In the genomic region with DNA sequence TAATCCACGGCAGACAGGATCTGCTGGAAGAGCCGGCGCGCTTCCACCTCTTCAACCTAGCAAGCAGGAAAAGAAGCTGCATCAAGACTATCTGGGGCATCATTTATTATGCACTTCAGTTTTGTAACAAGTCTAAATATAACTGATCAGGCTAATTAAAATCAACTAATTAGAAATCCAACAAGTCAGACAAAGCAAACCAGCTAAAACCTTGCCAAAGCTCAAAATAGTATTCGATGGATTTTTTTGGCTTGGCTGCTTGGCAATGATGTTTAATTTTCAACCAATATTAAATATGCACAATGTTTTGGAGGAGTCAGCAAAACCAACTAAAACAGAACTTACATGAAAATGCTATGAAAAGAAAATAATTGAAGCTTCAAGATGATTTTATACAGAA, we compare ENCODE assay signal across 23 mouse cellular contexts. TPM values are rescaled to one million over a fixed set of nuclear protein-coding genes. Genes with fewer than 3 reads are reported as not detected.
"Had no signal": no experiment of that assay in that cellular context is flagged by ENCODE, and none has a peak within 500 bp of the region (broad histone marks: within the 10 kb centered on the region; RNA-seq: fewer than 3 reads in every experiment).

No protein-coding gene starts in this region.

- H3K27me3 ChIP-seq: limb, embryonic 13.5 days; liver, embryonic 12.5 days; liver, embryonic 15.5 days; lung, embryonic 15.5 days; megakaryocyte, embryonic 14.5 days; midbrain, embryonic 13.5 days; neural tube, embryonic 13.5 days had no signal

- H3K4me3 ChIP-seq: limb, embryonic 10.5 days; limb, embryonic 13.5 days; liver, embryonic 12.5 days; liver, embryonic 15.5 days; lung, embryonic 15.5 days; megakaryocyte, embryonic 14.5 days; midbrain, embryonic 10.5 days; midbrain, embryonic 13.5 days; myocyte; neural tube, embryonic 13.5 days had no signal

- H3K36me3 ChIP-seq: limb, embryonic 10.5 days; limb, embryonic 13.5 days; liver, embryonic 12.5 days; liver, embryonic 15.5 days; lung, embryonic 15.5 days; midbrain, embryonic 10.5 days had no signal

- H3K9me3 ChIP-seq: limb, embryonic 10.5 days; limb, embryonic 13.5 days; liver, embryonic 12.5 days; liver, embryonic 15.5 days; lung, embryonic 15.5 days; megakaryocyte, embryonic 14.5 days; midbrain, embryonic 10.5 days; midbrain, embryonic 13.5 days; neural tube, embryonic 13.5 days had no signal

- DNase-seq: kidney, adult 2 months; kidney, postnatal 25 days; layer of hippocampus, postnatal 36 days; liver; lung, adult 18-20 months; lung, postnatal 10 days; lung, postnatal 36 days; thymus, adult 2 months; thymus, postnatal 14 days; thymus, postnatal 4 days had no signal

- H3K9ac ChIP-seq: limb, embryonic 13.5 days; liver, embryonic 12.5 days; liver, embryonic 15.5 days; lung, embryonic 15.5 days; midbrain, embryonic 13.5 days; neural tube, embryonic 13.5 days had no signal

- H3K4me2 ChIP-seq: limb, embryonic 13.5 days; liver, embryonic 12.5 days; liver, embryonic 15.5 days; lung, embryonic 15.5 days; midbrain, embryonic 13.5 days; neural tube, embryonic 13.5 days had no signal

- H3K27ac ChIP-seq: kidney, postnatal 0 days; limb, embryonic 10.5 days; limb, embryonic 13.5 days; liver, embryonic 12.5 days; liver, embryonic 15.5 days; lung, embryonic 15.5 days; midbrain, embryonic 10.5 days; midbrain, embryonic 13.5 days; neural tube, embryonic 13.5 days had no signal

- ATAC-seq: liver, embryonic 12.5 days; midbrain, embryonic 13.5 days; midbrain, embryonic 16.5 days had no signal

- H3K4me1 ChIP-seq: limb, embryonic 13.5 days; liver, embryonic 12.5 days; liver, embryonic 15.5 days; lung, embryonic 15.5 days; megakaryocyte, embryonic 14.5 days; midbrain, embryonic 10.5 days; midbrain, embryonic 13.5 days; neural tube, embryonic 13.5 days had no signal

RNA-seq across cellular contexts. Expression of a gene that starts 58.4 kb away (rescaled TPM):
- total RNA-seq: monocyte, adult 5-6 weeks had no signal
